Mouse (Mus musculus) left cerebral cortex, adult 2 months (tissue): ENCODE data around the gene Gnmt. TPM values are rescaled to one million over a fixed set of nuclear protein-coding genes. Genes with fewer than 3 reads are reported as not detected.

Source experiments
- DNase-seq, 2 experiments: peaks; one replicate each; pipeline ENCODE4 v3.0.0; 2021 to 2022; ENCODE audit warnings: low spot score in 2 of 2, mixed read lengths in 1 of 2; ENCODE audit errors: extremely low spot score in 1 of 2
- H3K27ac ChIP-seq: fragments of 200-600 bp; 2 replicates; pipeline ENCODE4 v1.8.1; 2022
- H3K4me3 ChIP-seq: fragments of 200-600 bp; 2 replicates; pipeline ENCODE4 v1.8.1; 2022
- CTCF ChIP-seq: fragments of 200-600 bp; IDR thresholded peaks from 2 replicates; pipeline ENCODE4 v1.8.1; 2022; ENCODE audit warnings: antibody characterized with exemption, mild to moderate bottlenecking, moderate library complexity
- intact Hi-C: fragments of 180-260 bp; cut with DNase I; formaldehyde crosslinking; loops from one replicate; pipeline ENCODE4 v1.15.1; 2025
- total RNA-seq, 2 experiments: library from RNA; stranded (reverse); gene quantifications; 2 replicates each; pipeline ENCODE4 v1.2.3; 2021

The Gnmt gene
- total RNA-seq, 2 experiments from 2014 or later, result 0.70 to 2.1 TPM

- peak within 1 kb of the TSS; percentile 96 for H3K4me3 ChIP-seq
- H3K27ac ChIP-seq, result no peak within 1 kb of the TSS
- no peak for DNase-seq
- intact Hi-C loops, result no loop called here
- TF ChIP-seq CTCF, result no peak
Measured at GRCm38 (mm10) chr17:46678416-46678815, 50.6 kb downstream of the Gnmt start, which contains the start of gene Mea1. Mea1 (plus strand) TSS chr17:46678793.

Other genes starting within 250 kb of the Gnmt start
- gene Ttbk1, start 241.5 kb downstream of the Gnmt start, total RNA-seq, result 100 to 1,000 TPM; 136 to 148 TPM
- 1 to 10 TPM; 4.2 to 5.0 TPM for gene Dnph1, start 232.5 kb downstream of the Gnmt start, total RNA-seq
- 10 to 100 TPM; 66.6 to 70.1 TPM for gene Cul9, start 182.8 kb downstream of the Gnmt start, total RNA-seq
- 10 to 100 TPM; 57.0 to 74.2 TPM for gene Srf, start 173.0 kb downstream of the Gnmt start, total RNA-seq
- 1 to 10 TPM; 8.3 to 9.4 TPM for gene Ptk7, start 99.7 kb downstream of the Gnmt start, total RNA-seq
- gene Klc4, start 83.1 kb downstream of the Gnmt start, total RNA-seq, result 10 to 100 TPM; 21.9 to 24.4 TPM
- gene Mrpl2, start 82.9 kb downstream of the Gnmt start, total RNA-seq, result 10 to 100 TPM; 49.1 to 53.2 TPM
- 10 to 100 TPM; 25.9 to 30.0 TPM for gene Cul7, start 78.8 kb downstream of the Gnmt start, total RNA-seq
- 10 to 100 TPM; 14.9 to 15.7 TPM for gene Rrp36, start 54.8 kb downstream of the Gnmt start, total RNA-seq
- gene Mea1, start 50.4 kb downstream of the Gnmt start, total RNA-seq, result 100 to 1,000 TPM; 114 to 122 TPM
- 100 to 1,000 TPM; 195 to 200 TPM for gene Klhdc3, start 48.3 kb downstream of the Gnmt start, total RNA-seq
- gene Ppp2r5d, start 24.1 kb downstream of the Gnmt start, total RNA-seq, result 10 to 100 TPM; 79.5 to 83.9 TPM
- 10 to 100 TPM; 54.6 to 55.5 TPM for gene Pex6, start 17.7 kb downstream of the Gnmt start, total RNA-seq
- gene Cnpy3, start 23.0 kb upstream of the Gnmt start, total RNA-seq, result 10 to 100 TPM; 65.1 to 68.1 TPM
- under 1 TPM in 1 of 2 experiments, not detected in 1; 0.28 TPM for gene Ptcra, start 34.5 kb upstream of the Gnmt start, total RNA-seq
- gene 2310039H08Rik, start 43.5 kb upstream of the Gnmt start, total RNA-seq, result 1 to 10 TPM; 6.3 to 6.5 TPM
- gene Rpl7l1, start 53.5 kb upstream of the Gnmt start, total RNA-seq, result 10 to 100 TPM; 36.7 to 51.5 TPM
- gene Bicral, start 129.3 kb upstream of the Gnmt start, total RNA-seq, result 10 to 100 TPM; 57.5 to 59.7 TPM
- 10 to 100 TPM; 30.9 to 35.3 TPM for gene Tbcc, start 161.5 kb upstream of the Gnmt start, total RNA-seq
- not detected for gene Prph2, start 181.3 kb upstream of the Gnmt start, total RNA-seq